Mouse (Mus musculus) heart, adult 2 months (tissue): ENCODE results near the gene Nln.

Experiments
- CTCF ChIP-seq: fragments of 200-600 bp; IDR thresholded peaks from 2 replicates; pipeline ENCODE4 v1.8.1; 2022; ENCODE audit warnings: antibody characterized with exemption, mild to moderate bottlenecking, moderate library complexity
- EP300 ChIP-seq: fragments of 200-500 bp; IDR thresholded peaks from 2 replicates; pipeline ENCODE4 v1.6.1; 2011; ENCODE audit warnings: low read depth, low read length, control low read depth; ENCODE audit not compliant: insufficient read depth
- POLR2A ChIP-seq: fragments of 200-500 bp; IDR thresholded peaks from 2 replicates; pipeline ENCODE4 v1.6.1; 2011; ENCODE audit warnings: mild to moderate bottlenecking, low read depth, low read length, control low read depth; ENCODE audit not compliant: insufficient read depth

DNA sequence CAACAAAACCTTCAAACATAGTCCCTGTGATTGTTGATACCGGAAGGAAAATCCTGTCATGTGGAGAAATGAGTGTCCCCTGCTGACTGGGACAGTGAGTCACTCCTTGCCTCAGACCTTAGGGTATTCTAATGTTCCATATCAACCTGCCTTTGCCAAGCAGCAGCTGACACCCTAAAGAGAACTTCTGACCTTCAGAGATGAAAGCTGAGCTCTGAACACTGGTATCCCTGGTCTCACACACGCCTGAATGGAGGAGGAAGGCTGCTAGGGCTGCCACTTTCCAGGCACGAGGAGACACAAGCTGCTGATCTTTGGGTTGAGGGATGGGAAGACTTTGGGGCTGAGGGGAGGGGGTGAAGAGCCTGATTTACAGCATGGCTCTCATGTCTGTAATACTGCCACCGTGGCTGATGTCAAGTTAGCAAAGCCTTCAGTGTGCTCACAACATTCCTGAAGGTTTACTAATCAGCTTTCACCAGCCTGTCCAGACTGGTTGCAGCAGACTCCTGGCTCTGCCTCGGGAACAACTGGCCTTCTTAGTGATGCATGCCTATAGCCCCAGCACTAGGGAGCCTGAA, 131.0 kb downstream of the Nln start:
- TF ChIP-seq CTCF = no peak
- TF ChIP-seq POLR2A = no peak
- TF ChIP-seq EP300 = no peak
